Mouse (Mus musculus): Measurements from ENCODE around the gene Ints6l. TPM values are rescaled to one million over a fixed set of nuclear protein-coding genes. Genes with fewer than 3 reads are reported as not detected.
"Not testable (repeated sequence)": the region's sequence is repeated elsewhere in the genome, so short reads cannot be mapped to it uniquely, and the experiment has no call there.

The Ints6l gene
- polyA plus RNA-seq, 1 experiment = 6.8 TPM

DNA sequence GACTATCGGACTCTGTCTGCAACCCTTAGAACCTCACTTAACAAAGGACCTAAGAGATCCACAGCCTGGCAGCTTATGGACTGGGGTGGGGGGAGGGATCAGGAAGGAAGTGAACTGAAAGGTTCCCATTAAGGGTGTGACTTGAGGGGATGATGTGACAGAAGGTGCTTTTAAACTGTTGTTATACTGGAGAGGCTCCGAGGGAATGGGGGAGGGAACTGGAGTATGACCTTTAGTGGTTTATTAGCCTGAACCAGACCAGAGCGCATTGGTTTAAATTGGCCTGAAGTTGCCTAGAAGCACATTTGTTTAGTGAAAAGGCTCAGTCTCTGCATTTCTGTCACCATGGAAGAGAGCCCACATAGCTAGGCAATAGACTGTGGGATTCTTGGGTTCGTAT lies 13.0 kb downstream of the Ints6l start:
- TF ChIP-seq CTCF (IDR thresholded peaks at IDR 0.05; ENCODE audit: control insufficient read depth, insufficient read depth, insufficient replicate concordance, low read depth, low read length) (no peak), POLR2A (IDR thresholded peaks at IDR 0.05; ENCODE audit: control insufficient read depth, low read depth, low read length) (no peak)
- no peaks in the 10 kb centered on the region for H3K27me3 ChIP-seq (ENCODE audit: control insufficient read depth, insufficient read depth, low read length)
- H3K27ac ChIP-seq (ENCODE audit: control insufficient read depth, insufficient read depth, low read depth, low read length) = no peak overlapping the region
- no peaks in the 10 kb centered on the region for H3K36me3 ChIP-seq (ENCODE audit: control insufficient read depth, insufficient read depth, low read length)
- no peaks in the 10 kb centered on the region for H3K4me1 ChIP-seq (ENCODE audit: control insufficient read depth, insufficient read depth, low read length)
- H3K4me3 ChIP-seq (ENCODE audit: control insufficient read depth, low read depth, low read length) = no peak overlapping the region

- Histone ChIP-seq H3K4me3 (ENCODE audit: control insufficient read depth, low read depth, low read length) (no peak overlapping the region), H3K36me3 (ENCODE audit: control insufficient read depth, insufficient read depth, low read length) (no peaks in the 10 kb centered on the region), H3K4me1 (ENCODE audit: control insufficient read depth, insufficient read depth, low read length) (no peaks in the 10 kb centered on the region), H3K27ac (ENCODE audit: control insufficient read depth, insufficient read depth, low read depth, low read length) (no peak overlapping the region), H3K27me3 (ENCODE audit: control insufficient read depth, insufficient read depth, low read length) (no peaks in the 10 kb centered on the region)
- TF ChIP-seq CTCF (IDR thresholded peaks at IDR 0.05; ENCODE audit: control insufficient read depth, insufficient read depth, insufficient replicate concordance, low read depth, low read length) (no peak), POLR2A (IDR thresholded peaks at IDR 0.05; ENCODE audit: control insufficient read depth, low read depth, low read length) (no peak)
Observed at GRCm38 (mm10) chrX:56468422-56468821, 13.8 kb downstream of the Ints6l start.

DNA sequence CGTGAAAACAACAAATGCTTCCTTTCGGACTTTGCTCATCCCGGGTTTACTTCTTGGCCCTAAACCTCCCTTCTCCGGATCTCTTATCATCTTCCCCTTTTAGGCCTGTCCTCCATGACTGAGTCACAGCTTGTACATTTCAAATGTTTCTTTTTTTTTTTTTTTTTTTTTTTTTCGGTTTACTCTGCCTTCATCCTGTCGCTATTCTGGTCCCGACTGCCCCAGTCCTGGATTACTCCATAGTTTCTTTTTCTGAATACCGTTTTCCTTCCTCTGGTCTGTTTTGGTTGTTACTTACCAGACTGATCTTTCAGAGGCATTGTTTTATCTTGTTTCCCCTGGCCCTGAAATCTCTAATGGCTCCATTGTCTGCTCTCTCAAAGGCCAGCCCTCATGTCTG lies 19.4 kb downstream of the Ints6l start:
- no peak for TF ChIP-seq POLR2A (IDR thresholded peaks at IDR 0.05; ENCODE audit: control insufficient read depth, low read depth, low read length)
- TF ChIP-seq CTCF (IDR thresholded peaks at IDR 0.05; ENCODE audit: control insufficient read depth, insufficient read depth, insufficient replicate concordance, low read depth, low read length) = no peak
- Histone ChIP-seq H3K4me1 (ENCODE audit: control insufficient read depth, insufficient read depth, low read length) (no peaks in the 10 kb centered on the region), H3K27me3 (ENCODE audit: control insufficient read depth, insufficient read depth, low read length) (no peaks in the 10 kb centered on the region), H3K4me3 (ENCODE audit: control insufficient read depth, low read depth, low read length) (no peak overlapping the region), H3K36me3 (ENCODE audit: control insufficient read depth, insufficient read depth, low read length) (no peaks in the 10 kb centered on the region), H3K27ac (ENCODE audit: control insufficient read depth, insufficient read depth, low read depth, low read length) (0 out of 2 replicates have a peak overlapping the region, but pooled peaks have one; percentile 8)

- no peak overlapping the region for H3K4me3 ChIP-seq (ENCODE audit: control insufficient read depth, low read depth, low read length)
- H3K36me3 ChIP-seq (ENCODE audit: control insufficient read depth, insufficient read depth, low read length) = no peaks in the 10 kb centered on the region
- no peaks in the 10 kb centered on the region for H3K27me3 ChIP-seq (ENCODE audit: control insufficient read depth, insufficient read depth, low read length)
- H3K27ac ChIP-seq (ENCODE audit: control insufficient read depth, insufficient read depth, low read depth, low read length) = no peak overlapping the region
- TF ChIP-seq CTCF (IDR thresholded peaks at IDR 0.05; ENCODE audit: control insufficient read depth, insufficient read depth, insufficient replicate concordance, low read depth, low read length) (no peak), POLR2A (IDR thresholded peaks at IDR 0.05; ENCODE audit: control insufficient read depth, low read depth, low read length) (no peak)
- no peaks in the 10 kb centered on the region for H3K4me1 ChIP-seq (ENCODE audit: control insufficient read depth, insufficient read depth, low read length)
Observed at GRCm38 (mm10) chrX:56477553-56477952, 22.9 kb downstream of the Ints6l start.

DNA sequence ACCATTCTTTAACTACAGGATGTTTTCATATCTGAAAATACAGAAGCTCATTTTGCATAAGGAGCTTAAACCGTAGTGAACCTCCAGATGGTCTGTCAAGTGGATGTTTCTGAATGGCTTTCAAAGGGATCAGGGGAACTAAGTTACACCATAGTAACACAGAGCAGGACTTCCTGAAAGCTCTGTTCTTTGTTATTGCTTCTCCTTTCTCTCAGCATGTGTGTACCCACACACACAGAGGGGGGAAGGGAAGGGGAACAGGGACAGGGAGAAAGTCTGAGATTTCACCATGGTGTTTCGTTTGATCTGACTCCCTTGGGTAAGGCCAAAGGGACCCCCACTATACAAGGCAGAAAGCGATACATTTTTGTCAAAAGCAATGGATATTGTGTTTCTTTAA lies 27.2 kb downstream of the Ints6l start:
- TF ChIP-seq POLR2A (IDR thresholded peaks at IDR 0.05; ENCODE audit: control insufficient read depth, low read depth, low read length) = no peak
- no peak for TF ChIP-seq CTCF (IDR thresholded peaks at IDR 0.05; ENCODE audit: control insufficient read depth, insufficient read depth, insufficient replicate concordance, low read depth, low read length)
- H3K27me3 ChIP-seq (ENCODE audit: control insufficient read depth, insufficient read depth, low read length) = no peaks in the 10 kb centered on the region
- no peaks in the 10 kb centered on the region for H3K36me3 ChIP-seq (ENCODE audit: control insufficient read depth, insufficient read depth, low read length)
- H3K27ac ChIP-seq (ENCODE audit: control insufficient read depth, insufficient read depth, low read depth, low read length) = no peak overlapping the region
- no peaks in the 10 kb centered on the region for H3K4me1 ChIP-seq (ENCODE audit: control insufficient read depth, insufficient read depth, low read length)
- no peak overlapping the region for H3K4me3 ChIP-seq (ENCODE audit: control insufficient read depth, low read depth, low read length)

DNA sequence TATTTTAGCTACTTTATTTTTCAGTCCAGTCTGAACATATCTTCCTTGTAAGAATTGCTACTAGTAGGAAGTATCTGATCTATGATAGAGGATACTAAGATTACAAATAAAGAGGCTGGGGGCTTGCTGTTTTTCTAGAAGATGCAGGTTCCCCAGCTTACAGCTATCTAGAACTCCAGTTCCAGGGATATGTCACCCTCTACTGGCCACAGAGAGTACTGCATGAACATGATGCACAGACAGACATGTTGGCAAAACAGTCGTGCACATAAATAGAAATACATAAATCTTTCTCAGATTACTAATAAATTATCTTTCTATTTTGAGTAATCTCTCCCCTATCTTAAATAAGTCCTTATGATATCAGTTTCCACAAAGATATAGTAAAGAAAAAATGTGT lies 35.1 kb downstream of the Ints6l start:
- Histone ChIP-seq H3K27me3 (ENCODE audit: control insufficient read depth, insufficient read depth, low read length) (no peaks in the 10 kb centered on the region), H3K27ac (ENCODE audit: control insufficient read depth, insufficient read depth, low read depth, low read length) (no peak overlapping the region), H3K4me3 (ENCODE audit: control insufficient read depth, low read depth, low read length) (no peak overlapping the region), H3K36me3 (ENCODE audit: control insufficient read depth, insufficient read depth, low read length) (no peaks in the 10 kb centered on the region), H3K4me1 (ENCODE audit: control insufficient read depth, insufficient read depth, low read length) (no peaks in the 10 kb centered on the region)
- no peak for TF ChIP-seq CTCF (IDR thresholded peaks at IDR 0.05; ENCODE audit: control insufficient read depth, insufficient read depth, insufficient replicate concordance, low read depth, low read length)
- no peak for TF ChIP-seq POLR2A (IDR thresholded peaks at IDR 0.05; ENCODE audit: control insufficient read depth, low read depth, low read length)

GRCm38 (mm10) chrX:56497241-56497640 lies 42.6 kb downstream of the Ints6l start:
- TF ChIP-seq POLR2A (IDR thresholded peaks at IDR 0.05; ENCODE audit: control insufficient read depth, low read depth, low read length) (no peak), CTCF (IDR thresholded peaks at IDR 0.05; ENCODE audit: control insufficient read depth, insufficient read depth, insufficient replicate concordance, low read depth, low read length) (no peak)
- no peak overlapping the region for H3K27ac ChIP-seq (ENCODE audit: control insufficient read depth, insufficient read depth, low read depth, low read length)
- no peaks in the 10 kb centered on the region for H3K36me3 ChIP-seq (ENCODE audit: control insufficient read depth, insufficient read depth, low read length)
- no peaks in the 10 kb centered on the region for H3K27me3 ChIP-seq (ENCODE audit: control insufficient read depth, insufficient read depth, low read length)
- no peaks in the 10 kb centered on the region for H3K4me1 ChIP-seq (ENCODE audit: control insufficient read depth, insufficient read depth, low read length)
- no peak overlapping the region for H3K4me3 ChIP-seq (ENCODE audit: control insufficient read depth, low read depth, low read length)

- not testable (repeated sequence) for H3K4me1 ChIP-seq (ENCODE audit: control insufficient read depth, insufficient read depth, low read length); H3K27me3 ChIP-seq (ENCODE audit: control insufficient read depth, insufficient read depth, low read length); H3K27ac ChIP-seq (ENCODE audit: control insufficient read depth, insufficient read depth, low read depth, low read length); H3K4me3 ChIP-seq (ENCODE audit: control insufficient read depth, low read depth, low read length); H3K36me3 ChIP-seq (ENCODE audit: control insufficient read depth, insufficient read depth, low read length)
Observed at GRCm38 (mm10) chrX:56524442-56524841, 69.8 kb downstream of the Ints6l start, which contains the start of gene Gm10477. Gm10477 (plus strand) TSS chrX:56524742.
